Mouse (Mus musculus) CH12.LX (cell line): Measurements from ENCODE around the gene Zfp597. TPM values are rescaled to one million over a fixed set of nuclear protein-coding genes. Genes with fewer than 3 reads are reported as not detected.
A peak's percentile ranks its signal among the peaks of the same experiment; 100 is the strongest.

ENCODE experiments used
- DNase-seq: peaks from one replicate; pipeline ENCODE4 v3.0.0-alpha.2; 2013; ENCODE audit errors: extremely low read depth
- H3K27ac ChIP-seq: 2 replicates; pipeline ENCODE4 v1.5.1; 2012; ENCODE audit warnings: low read depth, mild to moderate bottlenecking, control low read depth, moderate library complexity; ENCODE audit not compliant: insufficient read depth
- H3K27me3 ChIP-seq: replicated peaks from 2 replicates; pipeline ENCODE3; 2012; ENCODE audit warnings: inconsistent platforms
- H3K36me3 ChIP-seq, 2 experiments: replicated peaks in 1 of 2; 2 replicates each; pipeline versions ENCODE3 to v1.6.1; 2012; ENCODE audit warnings: inconsistent platforms in 1 of 2, low read length in 1 of 2, mild to moderate bottlenecking in 1 of 2, mixed read lengths in 1 of 2, moderate library complexity in 1 of 2; ENCODE audit not compliant: control insufficient read depth in 1 of 2, insufficient read depth in 1 of 2
- H3K4me1 ChIP-seq, 2 experiments: 2 replicates each; pipeline ENCODE4 v1.6.1; 2012; ENCODE audit warnings: inconsistent platforms in 1 of 2, moderate library complexity in 1 of 2; ENCODE audit not compliant: insufficient read depth in 2 of 2, control insufficient read depth in 1 of 2
- H3K4me2 ChIP-seq: 2 replicates; pipeline ENCODE4 v1.6.1; 2012; ENCODE audit warnings: low read depth, mild to moderate bottlenecking, control low read depth; ENCODE audit not compliant: poor library complexity, insufficient read depth, severe bottlenecking
- H3K4me3 ChIP-seq, 3 experiments: fragments of 150-350 bp in 1 of 3; sonication (generic) in 1 of 3; replicated peaks in 1 of 3; 2 replicates each; pipeline versions ENCODE3 to v1.5.1; 2011 to 2012; ENCODE audit warnings: low read depth in 2 of 3, low read length in 2 of 3, mild to moderate bottlenecking in 2 of 3, moderate library complexity in 2 of 3, control low read depth in 1 of 3, improper control_type of control experiment in 1 of 3, inconsistent platforms in 1 of 3, mixed read lengths in 1 of 3; ENCODE audit not compliant: poor library complexity in 1 of 3
- H3K79me2 ChIP-seq: replicated peaks from 2 replicates; pipeline ENCODE4 v1.6.1; 2012; ENCODE audit warnings: mild to moderate bottlenecking, moderate library complexity; ENCODE audit not compliant: control insufficient read depth, poor library complexity, insufficient read depth, severe bottlenecking; ENCODE audit errors: extremely low read depth
- H3K9ac ChIP-seq: 2 replicates; pipeline ENCODE4 v1.6.1; 2012; ENCODE audit warnings: low read depth, mild to moderate bottlenecking, control low read depth, moderate library complexity; ENCODE audit not compliant: insufficient read depth
- H3K9me3 ChIP-seq: replicated peaks from 2 replicates; pipeline ENCODE3; 2012; ENCODE audit warnings: low read length, inconsistent platforms, mixed read lengths
- BHLHE40 ChIP-seq: IDR thresholded peaks from 2 replicates; pipeline ENCODE4 v1.6.1; 2011; ENCODE audit warnings: mild to moderate bottlenecking, low read depth, low read length, improper control_type of control experiment
- CHD1 ChIP-seq: IDR thresholded peaks from 2 replicates; pipeline ENCODE4 v1.6.1; 2012; ENCODE audit warnings: low read depth, low read length, improper control_type of control experiment, inconsistent platforms
- CHD2 ChIP-seq: IDR thresholded peaks from 2 replicates; pipeline ENCODE4 v1.6.1; 2011; ENCODE audit warnings: low read length, improper control_type of control experiment
- CTCF ChIP-seq, 2 experiments: IDR thresholded peaks in 1 of 2; conservative IDR thresholded peaks in 1 of 2; 2 replicates each; pipeline ENCODE4 v1.5.1; 2011 to 2012; ENCODE audit warnings: low read depth in 2 of 2, low read length in 2 of 2, improper control_type of control experiment in 1 of 2, inconsistent platforms in 1 of 2, mild to moderate bottlenecking in 1 of 2, moderate library complexity in 1 of 2
- E2F4 ChIP-seq: IDR thresholded peaks from 2 replicates; pipeline ENCODE4 v1.6.1; 2011; ENCODE audit warnings: low read depth, low read length, improper control_type of control experiment; ENCODE audit not compliant: insufficient replicate concordance
- ELF1 ChIP-seq: IDR thresholded peaks from 2 replicates; pipeline ENCODE4 v1.6.1; 2014; ENCODE audit warnings: low read depth, mild to moderate bottlenecking, inconsistent platforms, low read length, improper control_type of control experiment
- EP300 ChIP-seq: IDR thresholded peaks from 2 replicates; pipeline ENCODE4 v1.6.1; 2011; ENCODE audit warnings: low read length, improper control_type of control experiment
- ETS1 ChIP-seq: conservative IDR thresholded peaks from 2 replicates; pipeline ENCODE4 v1.6.1; 2012; ENCODE audit warnings: low read depth, mild to moderate bottlenecking, inconsistent platforms, low read length, improper control_type of control experiment, moderate library complexity
- GABPA ChIP-seq: IDR thresholded peaks from 2 replicates; pipeline ENCODE4 v1.6.1; 2012; ENCODE audit warnings: low read depth, low read length, improper control_type of control experiment, inconsistent platforms; ENCODE audit not compliant: insufficient replicate concordance
- HCFC1 ChIP-seq: IDR thresholded peaks from 2 replicates; pipeline ENCODE4 v1.6.1; 2012; ENCODE audit warnings: low read depth, mild to moderate bottlenecking, inconsistent platforms, low read length, improper control_type of control experiment
- IRF4 ChIP-seq: IDR thresholded peaks from 2 replicates; pipeline ENCODE4 v1.6.1; 2014; ENCODE audit warnings: low read depth, mild to moderate bottlenecking, inconsistent platforms, low read length, improper control_type of control experiment
- JUN ChIP-seq: IDR thresholded peaks from 2 replicates; pipeline ENCODE4 v1.6.1; 2011; ENCODE audit warnings: low read depth, mild to moderate bottlenecking, low read length, improper control_type of control experiment, moderate library complexity; ENCODE audit not compliant: insufficient read depth
- JUND ChIP-seq: conservative IDR thresholded peaks from 2 replicates; pipeline ENCODE4 v1.6.1; 2011; ENCODE audit warnings: low read depth, low read length, improper control_type of control experiment
- KAT2A ChIP-seq: IDR thresholded peaks from 2 replicates; pipeline ENCODE4 v1.6.1; 2012; ENCODE audit warnings: low read length, improper control_type of control experiment, inconsistent platforms; ENCODE audit not compliant: insufficient replicate concordance
- MAFK ChIP-seq: IDR thresholded peaks from 2 replicates; pipeline ENCODE4 v1.6.1; 2011; ENCODE audit warnings: low read length, improper control_type of control experiment; ENCODE audit not compliant: insufficient replicate concordance
- MAX ChIP-seq: IDR thresholded peaks from 2 replicates; pipeline ENCODE4 v1.6.1; 2011; ENCODE audit warnings: low read length, improper control_type of control experiment
- MAZ ChIP-seq: IDR thresholded peaks from 2 replicates; pipeline ENCODE4 v1.6.1; 2012; ENCODE audit warnings: low read depth, mild to moderate bottlenecking, inconsistent platforms, low read length, improper control_type of control experiment, moderate library complexity
- MEF2A ChIP-seq: IDR thresholded peaks from 2 replicates; pipeline ENCODE4 v1.6.1; 2014; ENCODE audit warnings: low read depth, mild to moderate bottlenecking, inconsistent platforms, low read length, improper control_type of control experiment, borderline replicate concordance
- MXI1 ChIP-seq: IDR thresholded peaks from 2 replicates; pipeline ENCODE4 v1.6.1; 2011; ENCODE audit warnings: mild to moderate bottlenecking, low read depth, low read length, improper control_type of control experiment
- MYC ChIP-seq: IDR thresholded peaks from 2 replicates; pipeline ENCODE4 v1.6.1; 2011; ENCODE audit warnings: low read depth, mild to moderate bottlenecking, improper control_type of control experiment, low read length
- NELFE ChIP-seq: IDR thresholded peaks from 2 replicates; pipeline ENCODE4 v1.6.1; 2011; ENCODE audit warnings: low read depth, low read length, improper control_type of control experiment
- NRF1 ChIP-seq: IDR thresholded peaks from 2 replicates; pipeline ENCODE4 v1.6.1; 2014; ENCODE audit warnings: low read depth, mild to moderate bottlenecking, inconsistent platforms, low read length, improper control_type of control experiment, moderate library complexity
- PAX5 ChIP-seq: IDR thresholded peaks from 2 replicates; pipeline ENCODE4 v1.6.1; 2012; ENCODE audit warnings: low read length, inconsistent platforms, mixed read lengths
- POLR2A ChIP-seq: IDR thresholded peaks from 2 replicates; pipeline ENCODE4 v1.6.1; 2011; ENCODE audit warnings: low read depth, mild to moderate bottlenecking, improper control_type of control experiment, low read length
- POLR2AphosphoS2 ChIP-seq: IDR thresholded peaks from 2 replicates; pipeline ENCODE4 v1.6.1; 2011; ENCODE audit warnings: low read depth, low read length, improper control_type of control experiment
- RAD21 ChIP-seq: IDR thresholded peaks from 2 replicates; pipeline ENCODE4 v1.6.1; 2011; ENCODE audit warnings: low read depth, mild to moderate bottlenecking, low read length, improper control_type of control experiment, moderate library complexity
- RCOR1 ChIP-seq: conservative IDR thresholded peaks from 2 replicates; pipeline ENCODE4 v1.6.1; 2012; ENCODE audit warnings: low read depth, mild to moderate bottlenecking, inconsistent platforms, low read length, improper control_type of control experiment
- SIN3A ChIP-seq: IDR thresholded peaks from 2 replicates; pipeline ENCODE4 v1.6.1; 2012; ENCODE audit warnings: low read length, improper control_type of control experiment, inconsistent platforms
- SMC3 ChIP-seq: IDR thresholded peaks from 2 replicates; pipeline ENCODE4 v1.6.1; 2011; ENCODE audit warnings: low read depth, low read length, improper control_type of control experiment
- TBP ChIP-seq: conservative IDR thresholded peaks from 2 replicates; pipeline ENCODE4 v1.6.1; 2011; ENCODE audit warnings: low read depth, low read length, improper control_type of control experiment
- TCF12 ChIP-seq: IDR thresholded peaks from 2 replicates; pipeline ENCODE4 v1.6.1; 2014; ENCODE audit warnings: low read depth, mild to moderate bottlenecking, inconsistent platforms, low read length, improper control_type of control experiment
- UBTF ChIP-seq: IDR thresholded peaks from 2 replicates; pipeline ENCODE4 v1.6.1; 2012; ENCODE audit warnings: low read depth, mild to moderate bottlenecking, inconsistent platforms, low read length, improper control_type of control experiment, moderate library complexity
- USF1 ChIP-seq: IDR thresholded peaks from 2 replicates; pipeline ENCODE4 v1.6.1; 2014; ENCODE audit warnings: low read depth, mild to moderate bottlenecking, inconsistent platforms, low read length, improper control_type of control experiment
- USF2 ChIP-seq: conservative IDR thresholded peaks from 2 replicates; pipeline ENCODE4 v1.6.1; 2011; ENCODE audit warnings: low read depth, low read length, improper control_type of control experiment
- ZC3H11A ChIP-seq: IDR thresholded peaks from 2 replicates; pipeline ENCODE4 v1.6.1; 2012; ENCODE audit warnings: low read depth, mild to moderate bottlenecking, inconsistent platforms, low read length, improper control_type of control experiment
- ZKSCAN1 ChIP-seq: IDR thresholded peaks from 2 replicates; pipeline ENCODE4 v1.6.1; 2012; ENCODE audit warnings: low read depth, inconsistent platforms, low read length, improper control_type of control experiment, borderline replicate concordance
- ZMIZ1 ChIP-seq: IDR thresholded peaks from 2 replicates; pipeline ENCODE4 v1.6.1; 2012; ENCODE audit warnings: low read depth, mild to moderate bottlenecking, inconsistent platforms, low read length, improper control_type of control experiment
- ZNF384 ChIP-seq: IDR thresholded peaks from 2 replicates; pipeline ENCODE4 v1.6.1; 2012; ENCODE audit warnings: low read depth, low read length, improper control_type of control experiment, inconsistent platforms
- dilution Hi-C: fragments of 300-500 bp; cut with MboI; formaldehyde crosslinking; loops from 2 replicates; pipeline ENCODE4 v1.14.3; 2020; ENCODE audit warnings: low sequenced_read_pairs; ENCODE audit not compliant: extremely low pct_unique_long_range_greater_than_20kb, extremely low pct_ligation_motif_present
- in situ Hi-C: fragments of 300-500 bp; cut with MboI; formaldehyde crosslinking; loops from 3 replicates; pipeline ENCODE4 v1.14.3; 2019; ENCODE audit warnings: low sequenced_read_pairs, low pct_ligation_motif_present, low pct_unique_long_range_greater_than_20kb, mixed read lengths
- polyA plus RNA-seq: library from polyadenylated mRNA; unstranded; fragments of >175 nt; gene quantifications from 2 replicates; pipeline ENCODE4 v1.2.1, GENCODE M21; 2012; ENCODE audit warnings: low read depth; ENCODE audit not compliant: insufficient read length
- total RNA-seq, 2 experiments: library from RNA; depleted of rRNA; stranded (reverse); fragments of 300-350 nt in 1 of 2; fragments of >200 nt in 1 of 2; gene quantifications; 2 replicates each; pipeline ENCODE4 v1.2.3; 2012 to 2014

The Zfp597 gene
- total and polyA plus RNA-seq, 3 experiments = 10.4 to 17.8 (median 11.0) TPM

- no peaks in the 10 kb centered on the region for H3K79me2 ChIP-seq
- H3K4me3 ChIP-seq = peak within 1 kb of the TSS; percentile 62 to 74 (median 68)
- H3K9me3 ChIP-seq = no peaks in the 10 kb centered on the region
- peak within 1 kb of the TSS; percentile 71 for H3K4me2 ChIP-seq
- peaks cover 3 to 14% of the 10 kb centered on the region in 2 experiments; a peak in 3 of 4 replicates for H3K4me1 ChIP-seq
- in situ Hi-C loops (loop anchor here (5.0 to 25.0 kb wide), 3 partner anchors 35 to 440 kb away; partner anchors contain the start of genes Gm20695, Slx4 and Zfp597), dilution Hi-C loops (no loop called here)
- no peaks in the 10 kb centered on the region for H3K27me3 ChIP-seq
- TF ChIP-seq IRF4 (peak; percentile 8; the same call in 1 of the 2 replicates), TBP (no peak; the same call in none of the 2 replicates), PAX5 (no peak), ETS1 (no peak), NRF1 (peak; percentile 57), POLR2AphosphoS2 (no peak), MYC (no peak), CTCF (conservative IDR thresholded peaks at IDR 0.05 in 1 of 2, IDR thresholded peaks at IDR 0.05 in 1 of 2; ENCODE audit: low read depth in 2 of 2, low read length in 2 of 2) (no peak), EP300 (no peak), ZC3H11A (no peak), E2F4 (no peak), HCFC1 (peak; percentile 98), SIN3A (no peak; the same call in none of the 2 replicates), JUND (no peak), MAX (peak; percentile 48; the same call in 1 of the 2 replicates), BHLHE40 (no peak), USF1 (no peak), ELF1 (peak; percentile 70), CHD1 (no peak), POLR2A (peak; percentile 66), KAT2A (peak; percentile 97; the same call in 1 of the 2 replicates), MXI1 (peak; percentile 84), MAFK (no peak), ZMIZ1 (0 out of 2 replicates have a peak, but pooled peaks have one; percentile 78), ZKSCAN1 (no peak), USF2 (no peak), RCOR1 (no peak), JUN (no peak), GABPA (peak; percentile 74; the same call in 1 of the 2 replicates), MEF2A (no peak), RAD21 (no peak), NELFE (peak; percentile 69), CHD2 (peak; percentile 94), SMC3 (no peak), MAZ (no peak), TCF12 (peak; percentile 49; the same call in 1 of the 2 replicates), UBTF (0 out of 2 replicates have a peak, but pooled peaks have one; percentile 66), ZNF384 (no peak)
- no peaks in the 10 kb centered on the region for H3K36me3 ChIP-seq
- peak; percentile 98 for DNase-seq
- peak within 1 kb of the TSS; percentile 43 for H3K9ac ChIP-seq
- H3K27ac ChIP-seq = no peak within 1 kb of the TSS
Measured at GRCm38 (mm10) chr16:3846711-3847518, 37.4 kb downstream of the Zfp597 start, which contains the start of gene Zfp174. Gene Zfp174 (plus strand): TSS chr16:3847268.
